Mouse (Mus musculus): ENCODE data around the gene Tmem108. TPM values are rescaled to one million over a fixed set of nuclear protein-coding genes. Genes with fewer than 3 reads are reported as not detected.

Gene Tmem108
- polyA plus RNA-seq, 1 experiment from 2014 or later, result 9.5 TPM

DNA sequence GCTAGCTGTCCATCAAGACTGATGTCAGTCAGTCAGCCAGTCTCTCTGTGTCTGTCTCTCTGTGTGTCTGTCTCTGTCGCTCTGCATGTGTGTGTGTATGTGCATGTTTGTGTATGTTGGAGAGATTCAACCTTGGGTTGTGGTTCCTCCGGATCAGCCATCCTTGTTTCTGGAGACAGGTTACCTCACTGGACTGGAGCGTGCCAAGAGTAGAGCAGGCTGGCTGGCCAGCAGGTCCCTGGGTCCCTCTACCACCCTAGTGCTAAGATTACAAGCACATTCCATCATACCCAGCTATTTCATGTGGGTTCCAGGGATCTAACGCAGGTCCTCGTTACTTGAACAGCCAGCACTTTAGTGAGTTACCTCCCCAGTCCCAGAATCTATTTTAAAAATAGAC, 138.6 kb downstream of the Tmem108 start:
- no peak for ATAC-seq (replicated peaks; ENCODE audit: low FRiP score)
- no peaks in the 10 kb centered on the region for H3K27me3 ChIP-seq
- 82% methylated on average over 5 of the region's 5 CpGs for WGBS
- H3K27ac ChIP-seq, result no peak overlapping the region
- no peaks in the 10 kb centered on the region; the same call in 1 of the 2 replicates for H3K9me3 ChIP-seq (replicated peaks)
- peaks cover 13% of the 10 kb centered on the region for H3K4me1 ChIP-seq
- H3K4me2 ChIP-seq, result no peak overlapping the region
- H3K36me3 ChIP-seq, result no peaks in the 10 kb centered on the region
- H3K9ac ChIP-seq, result no peak overlapping the region
- H3K4me3 ChIP-seq (replicated peaks), result no peak overlapping the region

DNA sequence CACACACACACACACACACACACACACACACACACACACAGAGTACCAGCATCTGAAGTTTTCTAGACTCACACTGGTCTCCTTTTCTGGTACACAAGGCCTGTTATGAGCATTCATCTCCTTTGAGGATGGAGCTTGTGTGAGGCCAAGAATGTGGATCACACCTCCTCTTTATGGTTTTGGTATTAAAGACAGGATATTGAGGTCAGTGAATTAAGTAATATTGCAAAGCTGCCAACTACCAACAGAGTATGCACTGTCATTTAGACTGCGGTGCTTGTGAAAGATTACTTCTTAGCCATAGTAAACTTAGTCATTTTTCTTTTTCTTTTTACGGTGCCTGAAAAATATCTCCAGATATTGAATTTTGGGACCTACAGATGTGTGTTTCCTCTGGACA, 139.8 kb downstream of the Tmem108 start:
- Histone ChIP-seq H3K27me3 (no peaks in the 10 kb centered on the region), H3K4me2 (no peak overlapping the region), H3K9ac (no peak overlapping the region), H3K9me3 (replicated peaks) (no peaks in the 10 kb centered on the region; the same call in 1 of the 2 replicates), H3K4me3 (replicated peaks) (no peak overlapping the region), H3K27ac (no peak overlapping the region), H3K36me3 (no peaks in the 10 kb centered on the region), H3K4me1 (peaks cover 13% of the 10 kb centered on the region)
- no peak for ATAC-seq (replicated peaks; ENCODE audit: low FRiP score)
- WGBS, result 96% methylated on average over 2 of the region's 2 CpGs

DNA sequence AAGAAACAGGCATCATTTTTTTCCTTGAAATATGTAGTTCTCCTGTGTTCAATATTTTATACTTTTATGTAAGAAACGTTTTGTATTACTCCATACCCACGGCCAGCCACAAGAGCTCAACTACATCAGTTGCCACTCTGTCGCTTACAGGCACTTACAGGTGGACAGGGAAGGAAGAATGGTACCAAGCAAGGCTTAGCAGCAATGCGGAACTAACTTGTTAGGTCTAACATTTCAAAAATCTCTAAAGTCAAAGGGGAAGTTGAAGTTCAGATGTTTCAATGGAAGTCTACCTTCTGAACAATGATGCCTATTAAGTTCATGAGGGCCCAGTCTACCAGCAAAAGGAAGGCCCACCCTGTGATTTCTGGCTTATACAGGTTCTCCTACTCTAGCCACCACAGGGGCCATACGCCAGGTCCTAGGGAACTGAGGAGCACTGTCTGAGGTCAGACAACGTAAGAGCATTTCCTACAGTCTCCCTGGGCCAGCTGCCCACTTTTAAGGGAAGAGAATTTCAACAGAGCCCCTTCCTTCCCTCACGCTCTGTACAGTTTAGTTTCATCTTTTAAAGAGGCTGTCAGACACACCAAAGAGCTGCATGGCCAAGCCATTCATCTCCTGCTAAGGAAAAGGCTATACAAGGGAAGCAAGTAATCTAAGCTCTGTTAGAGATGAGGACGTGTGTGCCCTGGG, 141.0 kb downstream of the Tmem108 start:
- Histone ChIP-seq H3K9ac (no peak overlapping the region), H3K27me3 (no peaks in the 10 kb centered on the region), H3K4me3 (replicated peaks) (no peak overlapping the region), H3K4me1 (peaks cover 13% of the 10 kb centered on the region), H3K9me3 (replicated peaks) (no peaks in the 10 kb centered on the region; the same call in 1 of the 2 replicates), H3K4me2 (no peak overlapping the region), H3K27ac (no peak overlapping the region), H3K36me3 (no peaks in the 10 kb centered on the region)
- WGBS, result 89% methylated on average over 8 of the region's 8 CpGs
- no peak for ATAC-seq (replicated peaks; ENCODE audit: low FRiP score)

DNA sequence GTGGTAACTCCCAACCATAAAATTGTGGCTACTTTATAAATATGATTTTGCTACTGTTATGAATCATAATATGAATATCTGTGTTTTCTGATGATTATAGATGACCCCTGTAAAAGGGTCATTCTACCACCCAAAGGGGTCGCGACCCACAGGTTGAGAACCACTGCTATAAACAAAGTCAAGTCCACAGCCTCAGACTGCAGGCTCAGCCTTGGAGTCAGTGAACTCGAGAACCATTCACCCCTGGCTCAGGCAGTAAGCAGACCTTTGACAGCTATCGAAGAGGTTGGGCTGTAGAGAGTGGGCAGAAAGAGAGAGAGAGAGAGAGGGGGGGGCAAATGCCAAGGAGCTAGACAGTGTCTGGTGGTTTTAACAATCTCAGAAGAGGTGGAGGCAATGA, 147.4 kb downstream of the Tmem108 start:
- Histone ChIP-seq H3K36me3 (no peaks in the 10 kb centered on the region), H3K9me3 (replicated peaks) (no peaks in the 10 kb centered on the region), H3K4me1 (no peaks in the 10 kb centered on the region), H3K27me3 (no peaks in the 10 kb centered on the region), H3K27ac (no peak overlapping the region), H3K4me3 (replicated peaks) (no peak overlapping the region), H3K4me2 (no peak overlapping the region), H3K9ac (no peak overlapping the region)
- 79% methylated on average over 4 of the region's 4 CpGs for WGBS
- no peak for ATAC-seq (replicated peaks; ENCODE audit: low FRiP score)

DNA sequence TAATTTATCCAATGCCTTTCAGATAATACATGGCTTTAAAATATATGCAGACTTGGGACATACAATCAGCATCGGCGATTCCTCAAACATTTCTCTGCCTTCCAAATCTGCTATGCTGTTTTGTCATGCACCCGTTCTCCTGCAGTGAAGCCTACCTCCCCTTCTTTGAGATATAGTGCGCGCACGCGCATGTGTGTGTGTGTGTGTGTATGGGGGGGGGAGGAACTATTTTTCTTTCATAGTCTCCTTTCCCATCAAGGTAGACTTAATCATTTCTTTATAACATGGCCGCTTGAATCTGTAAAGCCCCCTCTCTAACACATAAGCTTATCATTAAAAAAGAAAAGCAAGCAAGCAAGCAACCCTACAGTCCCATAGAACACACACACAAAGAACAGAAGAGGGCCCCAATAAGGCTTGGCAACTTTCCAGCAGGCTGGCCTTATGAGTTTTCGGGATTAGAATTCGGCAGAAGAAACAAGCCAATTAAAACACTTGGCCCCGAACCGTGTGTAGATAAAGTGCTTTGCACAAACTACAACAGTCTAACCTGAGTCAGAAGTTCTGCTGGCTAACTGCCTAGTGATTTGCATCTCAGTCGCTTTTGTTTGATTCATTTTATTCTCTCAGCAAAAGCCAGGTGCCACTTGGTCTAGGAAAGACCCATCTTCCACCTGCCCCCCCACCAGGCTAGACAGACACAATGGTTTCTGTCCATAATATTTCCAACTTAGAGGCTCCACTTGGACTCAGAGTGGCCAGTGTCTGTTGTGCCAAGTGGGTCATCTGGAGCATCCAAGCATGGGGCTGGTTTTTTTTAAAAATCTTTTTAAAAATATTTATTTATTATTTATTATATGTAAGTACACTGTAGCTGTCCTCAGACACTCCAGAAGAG, 153.2 kb downstream of the Tmem108 start:
- no peak overlapping the region for H3K27ac ChIP-seq
- WGBS, result 86% methylated on average over 13 of the region's 13 CpGs

DNA sequence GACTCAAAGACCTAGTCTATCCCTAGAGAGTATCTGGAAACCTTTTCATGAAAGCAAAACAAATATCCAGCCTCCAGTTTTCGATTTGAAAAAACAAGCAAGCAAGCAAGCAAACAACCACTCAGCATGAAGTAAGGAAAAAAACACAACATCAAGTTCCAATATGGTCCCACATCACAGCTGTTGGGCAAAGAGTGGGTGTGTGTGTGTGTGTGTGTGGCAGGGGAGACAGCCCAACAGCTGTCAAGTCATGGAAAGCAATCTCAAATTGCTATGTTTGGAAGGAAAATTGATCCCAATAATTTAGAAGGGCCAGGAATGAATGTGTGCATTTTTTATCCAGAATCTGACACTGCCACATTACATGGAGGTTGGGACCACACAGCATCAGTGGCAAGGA, 155.6 kb downstream of the Tmem108 start:
- Histone ChIP-seq H3K4me3 (replicated peaks) (no peak overlapping the region), H3K4me1 (no peaks in the 10 kb centered on the region), H3K36me3 (no peaks in the 10 kb centered on the region), H3K27me3 (no peaks in the 10 kb centered on the region), H3K9ac (no peak overlapping the region), H3K27ac (no peak overlapping the region), H3K9me3 (replicated peaks) (no peaks in the 10 kb centered on the region), H3K4me2 (no peak overlapping the region)
- 80% methylated on average over 1 of the region's 1 CpGs for WGBS
- ATAC-seq (replicated peaks; ENCODE audit: low FRiP score), result no peak

More for the DNA sequence above, 153.2 kb downstream of the Tmem108 start:
- Histone ChIP-seq H3K36me3 (no peaks in the 10 kb centered on the region), H3K9ac (no peak overlapping the region), H3K4me3 (replicated peaks) (no peak overlapping the region), H3K27me3 (no peaks in the 10 kb centered on the region), H3K9me3 (replicated peaks) (no peaks in the 10 kb centered on the region), H3K4me2 (no peak overlapping the region), H3K4me1 (no peaks in the 10 kb centered on the region)
- no peak for ATAC-seq (replicated peaks; ENCODE audit: low FRiP score)

DNA sequence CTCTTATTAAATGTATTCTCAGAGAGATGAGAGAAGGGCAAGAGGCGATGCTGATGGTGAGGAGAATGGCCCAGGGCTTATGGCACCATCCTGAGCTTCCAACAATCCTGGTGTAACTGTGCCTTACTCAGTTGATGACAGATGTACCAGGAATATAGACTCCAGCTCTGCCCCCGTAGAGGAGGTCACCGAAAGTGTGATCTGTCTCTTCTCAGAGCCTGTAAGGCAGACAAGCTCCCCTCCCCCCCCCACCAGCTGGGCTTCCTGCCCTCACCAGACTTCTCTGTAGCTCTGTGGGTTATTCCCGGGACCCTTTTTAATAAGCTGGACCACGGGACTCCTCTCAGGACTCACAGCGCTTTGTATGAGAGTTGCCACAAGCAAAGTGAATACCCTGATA, 157.8 kb downstream of the Tmem108 start:
- ATAC-seq (replicated peaks; ENCODE audit: low FRiP score), result no peak
- WGBS, result 72% methylated on average over 6 of the region's 6 CpGs

DNA sequence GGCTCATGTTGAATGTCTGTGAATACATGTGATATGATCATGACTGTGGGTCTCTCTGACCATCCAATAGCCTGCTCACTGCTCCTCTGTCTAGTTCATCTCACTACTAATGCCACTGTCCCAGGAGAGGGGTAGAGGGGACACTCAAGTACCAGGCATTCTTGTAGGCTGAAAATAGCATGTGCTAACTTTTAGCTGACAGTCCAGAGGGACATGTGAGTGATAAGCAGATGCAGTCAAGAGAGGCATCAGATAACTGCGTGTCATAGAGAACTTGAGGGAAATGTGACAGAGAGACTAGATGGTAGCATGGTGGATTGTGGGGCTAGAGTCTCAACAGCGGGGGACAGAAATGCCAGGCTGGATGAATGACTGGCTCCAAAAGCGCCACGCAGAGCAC, 159.8 kb downstream of the Tmem108 start:
- no peak overlapping the region for H3K4me3 ChIP-seq (replicated peaks)
- no peak overlapping the region for H3K27ac ChIP-seq
- H3K9me3 ChIP-seq (replicated peaks), result no peaks in the 10 kb centered on the region
- no peak overlapping the region for H3K4me2 ChIP-seq
- no peak overlapping the region for H3K9ac ChIP-seq
- H3K4me1 ChIP-seq, result no peaks in the 10 kb centered on the region
- H3K36me3 ChIP-seq, result no peaks in the 10 kb centered on the region
- no peak for ATAC-seq (replicated peaks; ENCODE audit: low FRiP score)
- no peaks in the 10 kb centered on the region for H3K27me3 ChIP-seq
- 87% methylated on average over 4 of the region's 4 CpGs for WGBS

More for the DNA sequence above, 157.8 kb downstream of the Tmem108 start:
- Histone ChIP-seq H3K9ac (no peak overlapping the region), H3K36me3 (no peaks in the 10 kb centered on the region), H3K4me1 (no peaks in the 10 kb centered on the region), H3K9me3 (replicated peaks) (no peaks in the 10 kb centered on the region), H3K4me2 (no peak overlapping the region), H3K27me3 (no peaks in the 10 kb centered on the region), H3K27ac (no peak overlapping the region), H3K4me3 (replicated peaks) (no peak overlapping the region)

DNA sequence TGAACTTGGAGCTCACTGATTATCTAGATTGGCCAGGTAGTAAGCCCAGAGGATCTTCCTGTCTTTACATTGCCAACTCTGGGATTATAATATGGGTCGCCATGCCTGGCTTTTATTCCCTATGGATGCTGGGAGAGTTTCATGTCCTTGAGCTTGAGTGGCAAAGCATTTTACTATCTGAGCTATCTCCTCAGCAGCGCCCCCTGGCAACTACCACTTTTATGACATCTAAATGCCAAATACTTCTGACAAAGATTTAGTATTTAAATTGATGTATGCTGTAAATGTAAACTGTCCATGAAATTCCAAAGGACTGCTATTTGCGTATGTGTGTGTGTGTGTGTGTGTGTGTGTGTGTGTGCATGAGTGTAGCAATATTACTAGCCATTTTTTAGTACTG, 160.8 kb downstream of the Tmem108 start:
- ATAC-seq (replicated peaks; ENCODE audit: low FRiP score), result no peak
- Histone ChIP-seq H3K9ac (no peak overlapping the region), H3K4me2 (no peak overlapping the region), H3K4me3 (replicated peaks) (no peak overlapping the region), H3K4me1 (no peaks in the 10 kb centered on the region), H3K9me3 (replicated peaks) (no peaks in the 10 kb centered on the region), H3K27me3 (no peaks in the 10 kb centered on the region), H3K27ac (no peak overlapping the region), H3K36me3 (no peaks in the 10 kb centered on the region)
- 60% methylated on average over 3 of the region's 3 CpGs for WGBS

DNA sequence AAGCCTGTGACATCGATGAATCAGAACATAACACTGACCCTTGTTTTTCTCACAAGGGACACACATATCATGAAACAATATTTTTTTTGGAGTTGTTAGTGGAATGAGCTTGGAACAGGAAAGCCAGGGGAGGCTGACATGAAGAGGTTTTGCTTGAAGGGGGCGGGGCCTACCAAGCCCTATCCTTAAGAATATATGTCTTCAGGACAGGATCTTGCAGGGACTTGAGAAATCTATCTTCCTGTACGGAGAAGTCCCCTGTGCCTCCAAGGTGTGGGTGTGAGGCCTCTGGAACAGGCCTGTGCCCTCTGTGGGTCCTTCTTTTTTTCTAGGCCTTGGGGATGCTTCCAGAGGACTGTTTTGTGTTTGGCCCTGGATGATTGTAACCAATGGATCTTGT, 161.7 kb downstream of the Tmem108 start:
- H3K4me1 ChIP-seq, result no peaks in the 10 kb centered on the region
- no peak overlapping the region for H3K4me2 ChIP-seq
- H3K9ac ChIP-seq, result no peak overlapping the region
- WGBS, result 68% methylated on average over 3 of the region's 3 CpGs
- H3K27me3 ChIP-seq, result no peaks in the 10 kb centered on the region
- no peaks in the 10 kb centered on the region for H3K36me3 ChIP-seq
- H3K4me3 ChIP-seq (replicated peaks), result no peak overlapping the region
- no peaks in the 10 kb centered on the region for H3K9me3 ChIP-seq (replicated peaks)
- H3K27ac ChIP-seq, result no peak overlapping the region
- no peak for ATAC-seq (replicated peaks; ENCODE audit: low FRiP score)

DNA sequence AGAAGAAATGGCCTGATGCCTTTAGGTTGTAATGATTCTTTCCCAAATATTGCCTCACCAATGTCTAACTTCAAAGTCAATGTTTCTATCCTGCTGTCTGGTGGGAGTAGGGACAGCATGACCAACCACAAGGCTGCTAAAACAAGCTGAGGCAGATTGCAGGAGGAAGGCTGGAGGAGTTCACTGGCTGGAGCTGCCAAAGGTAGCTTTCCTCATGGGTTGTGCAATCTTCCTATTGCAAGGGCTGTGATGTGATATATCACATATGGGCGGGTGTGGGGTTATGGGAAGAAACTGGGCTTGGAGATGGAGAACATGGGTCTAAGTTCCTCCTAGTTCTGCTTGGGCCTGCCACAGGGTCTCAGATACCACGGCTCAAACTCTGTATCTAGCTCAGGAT, 163.8 kb downstream of the Tmem108 start:
- no peak overlapping the region for H3K27ac ChIP-seq
- no peak overlapping the region for H3K4me3 ChIP-seq (replicated peaks)
- H3K4me1 ChIP-seq, result no peaks in the 10 kb centered on the region
- H3K27me3 ChIP-seq, result no peaks in the 10 kb centered on the region
- no peaks in the 10 kb centered on the region for H3K9me3 ChIP-seq (replicated peaks)
- H3K36me3 ChIP-seq, result no peaks in the 10 kb centered on the region
- no peak for ATAC-seq (replicated peaks; ENCODE audit: low FRiP score)
- H3K9ac ChIP-seq, result no peak overlapping the region
- WGBS, result 82% methylated on average over 2 of the region's 2 CpGs
- H3K4me2 ChIP-seq, result no peak overlapping the region

DNA sequence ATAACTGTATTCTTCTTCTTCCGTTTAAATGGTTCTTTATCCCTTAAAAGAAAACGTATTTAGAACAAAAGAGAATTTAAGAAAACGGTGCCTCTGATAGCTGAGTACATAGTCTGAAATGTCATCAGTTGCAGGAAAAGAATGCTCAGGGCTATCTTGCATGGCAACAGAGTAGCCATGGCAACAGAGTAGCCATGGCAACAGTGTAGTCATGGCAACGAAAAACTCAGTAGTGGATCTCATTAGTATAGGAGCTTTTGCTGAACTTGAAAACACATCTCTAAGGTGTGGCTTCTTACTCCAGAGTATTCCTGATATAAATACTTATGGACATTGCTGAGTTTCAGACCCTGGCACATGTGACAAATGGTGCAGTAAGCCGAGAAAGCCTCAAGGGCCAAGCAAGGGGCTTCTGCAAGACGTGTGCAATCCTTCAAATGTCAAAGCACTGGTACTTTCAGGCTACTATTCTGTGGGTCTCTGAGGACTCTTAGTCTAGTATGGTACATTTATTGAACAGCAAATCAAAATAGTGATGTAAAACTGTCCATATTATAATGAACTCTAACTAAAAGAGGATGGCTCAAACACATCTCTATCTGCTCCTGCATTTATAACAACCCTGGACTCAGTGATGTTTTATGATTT, 166.3 kb downstream of the Tmem108 start:
- H3K9me3 ChIP-seq (replicated peaks), result no peaks in the 10 kb centered on the region
- H3K4me2 ChIP-seq, result no peak overlapping the region
- ATAC-seq (replicated peaks; ENCODE audit: low FRiP score), result no peak
- no peak overlapping the region for H3K27ac ChIP-seq
- H3K27me3 ChIP-seq, result no peaks in the 10 kb centered on the region
- H3K4me3 ChIP-seq (replicated peaks), result no peak overlapping the region
- H3K4me1 ChIP-seq, result no peaks in the 10 kb centered on the region
- 58% methylated on average over 6 of the region's 6 CpGs for WGBS
- H3K9ac ChIP-seq, result no peak overlapping the region
- H3K36me3 ChIP-seq, result no peaks in the 10 kb centered on the region
